Mouse (Mus musculus) olfactory bulb, adult 2 months (tissue): ENCODE measurements around the gene Kyat3. TPM values are rescaled to one million over a fixed set of nuclear protein-coding genes. Genes with fewer than 3 reads are reported as not detected.

ENCODE experiments used
- H3K27ac ChIP-seq: fragments of 200-500 bp; 2 replicates; pipeline ENCODE4 v1.5.1; 2012; ENCODE audit warnings: low read depth, low read length; ENCODE audit not compliant: insufficient read depth
- H3K4me1 ChIP-seq: fragments of 200-500 bp; 2 replicates; pipeline ENCODE4 v1.6.1; 2012; ENCODE audit warnings: low read length; ENCODE audit not compliant: control insufficient read depth, insufficient read depth
- H3K4me3 ChIP-seq: fragments of 200-500 bp; 2 replicates; pipeline ENCODE4 v1.5.1; 2012; ENCODE audit warnings: mild to moderate bottlenecking, low read depth, low read length, moderate library complexity; ENCODE audit not compliant: insufficient read depth
- CTCF ChIP-seq: fragments of 200-500 bp; IDR thresholded peaks from 2 replicates; pipeline ENCODE4 v1.5.1; 2012; ENCODE audit warnings: low read depth, mild to moderate bottlenecking, low read length, moderate library complexity; ENCODE audit not compliant: insufficient read depth
- POLR2A ChIP-seq: fragments of 200-500 bp; IDR thresholded peaks from 2 replicates; pipeline ENCODE4 v1.6.1; 2012; ENCODE audit warnings: mild to moderate bottlenecking, low read depth, low read length, moderate library complexity; ENCODE audit not compliant: insufficient read depth
- WGBS: fragments of 180-500 bp; shearing (Covaris S2); methylation state at CpG from one replicate; pipeline ENCODE4 v1.1.7; 2018; 5-methylcytosine and 5-hydroxymethylcytosine counted together
- polyA plus RNA-seq: library from polyadenylated mRNA; stranded (reverse); fragments of >200 nt; gene quantifications from 2 replicates; pipeline ENCODE4 v1.2.4, GENCODE M21; 2012; ENCODE audit warnings: low replicate concordance; ENCODE audit not compliant: missing spikeins, insufficient read depth, insufficient read length

Gene Kyat3
- polyA plus RNA-seq, 1 experiment: not detected

DNA sequence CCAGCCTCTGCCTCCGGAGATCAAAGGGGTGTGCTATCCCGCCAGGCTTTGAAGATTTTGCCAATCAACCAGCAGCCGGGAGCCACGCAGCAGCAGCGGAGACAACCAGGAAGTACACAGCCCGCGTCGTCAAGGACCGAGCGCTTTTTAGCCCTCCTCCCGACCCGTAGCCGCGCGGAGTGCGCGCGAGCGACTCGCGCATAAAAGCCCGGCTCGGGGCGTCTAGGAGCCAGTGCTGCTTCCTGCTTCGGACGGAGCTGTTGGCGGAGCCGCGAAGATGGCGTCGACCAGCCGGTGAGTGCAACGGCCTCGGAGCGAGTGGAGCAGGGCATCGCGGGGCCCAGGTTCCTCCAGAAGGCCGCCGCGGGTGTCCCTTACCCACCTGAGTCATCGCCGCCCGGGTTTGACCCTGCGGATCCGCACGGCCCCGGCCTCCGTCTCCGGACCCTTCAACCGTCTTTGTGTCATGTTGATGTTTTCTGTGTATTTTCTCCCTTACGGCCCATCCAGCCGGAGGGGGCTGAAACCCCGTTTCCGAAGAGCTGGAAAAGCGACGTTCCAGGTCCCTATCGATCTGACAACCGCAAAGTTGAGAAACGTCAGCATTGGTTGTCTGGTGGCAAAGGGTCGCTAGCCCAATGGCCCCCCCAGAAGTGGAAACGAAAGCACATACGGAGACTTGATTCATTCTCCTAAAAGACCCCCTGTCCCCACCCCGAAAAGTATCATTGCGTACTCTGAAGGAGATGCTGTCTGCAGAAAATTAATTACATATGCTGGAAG is 64.3 kb downstream of the Kyat3 start, which contains the start of gene Gtf2b:
Gtf2b (plus strand) TSS at position 51 of the 783 bp plus-strand sequence.
- Histone ChIP-seq H3K4me3 (peak within 1 kb of the TSS; percentile 81), H3K27ac (peak within 1 kb of the TSS; percentile 56), H3K4me1 (no peaks in the 10 kb centered on the region)
- WGBS: under 1% methylated on average over 64 of the region's 64 CpGs
- no peak for TF ChIP-seq CTCF
- TF ChIP-seq POLR2A: peak; percentile 95

DNA sequence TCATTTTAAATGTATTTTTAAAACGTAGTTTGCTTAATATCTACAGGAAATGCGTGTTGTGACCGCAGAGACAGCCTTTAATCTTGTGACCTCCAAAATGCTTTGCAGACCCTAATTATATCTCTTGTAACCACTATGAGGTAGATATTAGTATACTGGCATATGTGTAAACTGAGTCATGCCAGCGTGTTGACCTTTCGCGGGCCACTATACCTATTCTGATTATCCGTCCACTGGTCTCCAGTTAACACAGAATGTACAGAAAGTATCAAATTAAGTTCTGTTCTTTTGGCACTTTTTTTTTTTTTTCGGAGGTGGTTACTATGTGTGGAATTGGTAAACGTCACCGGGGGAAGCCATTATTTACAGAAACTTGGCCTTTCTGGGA is 64.9 kb downstream of the Kyat3 start:
- H3K4me1 ChIP-seq: no peaks in the 10 kb centered on the region
- peak overlapping the region; percentile 81 for H3K4me3 ChIP-seq
- TF ChIP-seq CTCF: no peak
- TF ChIP-seq POLR2A: no peak
- WGBS: 10% methylated on average over 10 of the region's 10 CpGs
- no peak overlapping the region for H3K27ac ChIP-seq

DNA sequence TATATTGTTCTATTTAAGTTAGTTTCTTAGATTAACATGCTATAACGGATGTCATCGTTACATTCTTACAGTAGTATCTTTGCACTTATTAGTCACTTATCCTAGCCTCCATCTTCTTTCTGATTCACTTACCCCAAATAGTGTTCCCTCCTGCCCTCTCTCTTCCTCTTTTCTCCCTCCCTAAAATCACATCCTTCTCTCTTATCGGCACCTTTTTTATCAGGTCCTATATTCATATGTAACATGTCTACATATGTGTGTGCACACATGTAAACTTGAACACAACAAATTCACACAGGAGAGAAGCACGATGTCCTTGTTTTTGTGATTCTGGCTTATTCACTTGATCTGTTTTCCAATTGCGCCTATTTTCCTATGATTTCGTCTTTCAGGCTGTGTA is 67.6 kb downstream of the Kyat3 start:
- no peak overlapping the region for H3K4me3 ChIP-seq
- H3K27ac ChIP-seq: no peak overlapping the region
- TF ChIP-seq CTCF (no peak), POLR2A (no peak)
- H3K4me1 ChIP-seq: no peaks in the 10 kb centered on the region
- WGBS: 95% methylated on average over 6 of the region's 6 CpGs

DNA sequence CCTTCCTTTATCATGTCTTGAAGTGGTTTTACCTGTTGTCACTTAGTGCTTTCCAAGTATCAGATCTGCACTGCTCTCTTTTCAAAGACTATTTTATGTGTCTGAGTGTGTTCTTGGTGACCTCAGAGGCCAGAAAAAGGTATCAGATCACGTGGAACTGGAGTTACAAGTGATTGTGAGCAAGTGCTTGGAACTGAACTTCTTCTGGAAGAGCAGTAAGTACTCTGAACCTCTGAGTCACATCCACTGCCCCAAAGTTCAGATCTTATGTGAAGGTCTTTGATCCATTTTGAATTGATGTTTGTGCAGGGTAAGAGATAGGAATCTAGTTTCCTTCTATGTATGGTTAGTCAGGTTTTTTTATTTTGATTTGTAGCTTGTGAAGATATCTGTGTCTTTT is 69.7 kb downstream of the Kyat3 start:
- H3K27ac ChIP-seq: no peak overlapping the region
- no peaks in the 10 kb centered on the region for H3K4me1 ChIP-seq
- H3K4me3 ChIP-seq: no peak overlapping the region
- no peak for TF ChIP-seq CTCF
- 59% methylated on average over 1 of the region's 1 CpGs for WGBS

DNA sequence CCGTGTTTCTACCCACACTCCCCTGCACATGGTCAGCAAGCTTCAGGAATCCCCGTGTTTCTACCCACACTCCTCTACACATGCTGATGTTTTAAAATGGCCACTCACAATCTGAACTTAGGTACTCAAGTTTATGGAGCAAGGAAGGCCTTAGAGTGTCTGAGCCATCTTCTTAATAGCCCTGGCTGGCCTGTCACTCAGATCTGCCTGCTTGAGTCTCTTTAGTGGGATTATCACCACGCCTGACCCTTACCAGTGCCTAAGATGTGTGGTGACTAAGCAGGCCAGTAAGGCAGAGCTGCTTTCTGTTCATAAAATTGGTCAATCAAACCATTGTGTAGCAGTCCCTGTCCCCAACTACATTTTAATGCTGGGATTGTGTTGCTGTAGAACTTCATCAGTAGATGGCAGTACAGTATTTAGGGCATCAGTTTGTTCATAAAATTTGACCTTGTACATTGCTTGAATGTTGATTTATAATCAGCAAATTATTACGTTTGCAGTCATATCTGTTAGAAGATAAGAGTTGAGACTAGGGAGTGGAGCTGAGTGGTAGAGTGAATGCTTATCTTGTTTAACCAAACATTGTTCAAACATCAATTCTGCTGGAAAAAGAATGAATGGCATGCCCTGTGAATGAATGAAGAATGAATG is 72.8 kb downstream of the Kyat3 start:
- no peak for TF ChIP-seq POLR2A
- TF ChIP-seq CTCF: no peak

DNA sequence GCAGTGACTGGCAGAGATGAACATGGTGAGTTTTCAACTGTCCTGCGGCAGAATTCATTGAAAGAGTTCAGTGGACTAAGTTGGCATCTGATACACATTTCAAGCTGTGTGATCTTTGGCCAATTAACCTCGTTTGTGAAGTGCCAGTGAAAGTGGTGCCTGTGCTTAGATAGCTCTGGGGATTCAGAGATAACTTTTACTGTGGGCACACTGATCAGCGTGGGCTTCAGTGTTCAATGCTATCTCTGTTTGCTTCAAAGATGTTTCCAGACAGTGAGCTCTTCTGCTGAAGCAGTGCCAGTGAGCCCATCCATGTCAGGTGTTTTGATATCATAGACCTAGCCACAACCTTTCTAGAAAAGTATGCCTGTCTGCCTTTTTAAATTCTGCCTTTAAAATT is 76.4 kb downstream of the Kyat3 start:
- H3K4me1 ChIP-seq: no peaks in the 10 kb centered on the region
- TF ChIP-seq POLR2A: no peak
- TF ChIP-seq CTCF: no peak
- no peak overlapping the region for H3K27ac ChIP-seq
- no peak overlapping the region for H3K4me3 ChIP-seq
- WGBS: 59% methylated on average over 3 of the region's 3 CpGs

More for the DNA sequence above, 72.8 kb downstream of the Kyat3 start:
- H3K4me3 ChIP-seq: no peak overlapping the region
- 81% methylated on average over 4 of the region's 4 CpGs for WGBS
- no peak overlapping the region for H3K27ac ChIP-seq
- no peaks in the 10 kb centered on the region for H3K4me1 ChIP-seq

DNA sequence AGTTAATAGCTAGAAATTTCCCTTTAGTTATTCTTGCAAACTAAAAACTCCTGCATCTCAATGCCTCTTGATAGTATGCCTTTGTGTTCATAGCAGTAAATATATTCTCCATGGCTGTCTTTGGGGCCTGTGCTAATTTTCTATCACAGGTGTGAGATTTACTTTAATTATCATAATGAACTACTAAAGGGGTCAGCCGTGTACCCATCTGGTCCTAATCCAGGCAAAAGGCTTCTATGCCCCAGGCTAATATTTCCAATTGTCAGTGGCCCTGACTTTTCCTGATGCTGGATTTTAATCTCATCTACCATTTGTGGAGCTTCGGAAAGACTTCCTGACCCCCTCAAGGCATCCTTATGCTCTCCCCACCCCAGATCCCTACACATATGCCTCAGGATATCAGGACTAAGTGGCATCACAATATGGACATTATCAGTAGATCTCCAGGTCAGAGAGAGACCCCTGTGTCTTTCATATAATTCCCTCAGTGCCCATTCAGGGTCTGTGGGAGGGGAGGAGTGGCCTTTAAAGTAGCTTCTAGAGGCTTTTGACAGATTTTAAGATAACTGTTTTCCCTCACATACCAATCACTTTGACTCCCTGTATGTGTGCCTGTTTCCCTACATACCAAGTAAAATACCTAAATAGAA is 85.7 kb downstream of the Kyat3 start:
- H3K27ac ChIP-seq: no peak overlapping the region
- no peaks in the 10 kb centered on the region for H3K4me1 ChIP-seq
- TF ChIP-seq CTCF (no peak), POLR2A (no peak)
- WGBS: 74% methylated on average over 2 of the region's 2 CpGs
- H3K4me3 ChIP-seq: no peak overlapping the region

DNA sequence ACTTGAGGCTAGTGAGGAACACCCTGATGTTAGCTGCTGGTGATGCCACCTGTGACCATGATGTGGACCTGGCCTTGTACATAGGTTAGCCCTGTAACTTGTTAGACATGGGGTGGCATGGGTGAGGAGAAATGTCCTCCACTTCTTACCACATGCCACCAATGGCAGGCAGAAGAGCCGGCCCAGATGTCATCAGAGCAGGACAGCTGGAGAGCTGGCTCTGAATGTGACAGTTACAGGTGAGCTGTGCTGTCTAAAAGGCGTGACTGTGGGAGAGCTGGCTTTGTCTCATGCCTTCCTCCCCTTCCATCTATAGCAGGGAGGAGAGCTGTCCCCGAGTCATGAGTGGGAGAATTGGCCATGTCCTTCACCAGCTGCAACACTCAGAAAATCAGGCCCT is 94.7 kb downstream of the Kyat3 start:
- no peak overlapping the region for H3K27ac ChIP-seq
- no peaks in the 10 kb centered on the region for H3K4me1 ChIP-seq
- no peak for TF ChIP-seq CTCF
- TF ChIP-seq POLR2A: no peak
- WGBS: 93% methylated on average over 3 of the region's 3 CpGs
- no peak overlapping the region for H3K4me3 ChIP-seq

Other genes with a start within 250 kb of the Kyat3 start
- not detected in 2 replicates for gene Gbp5, start 207.1 kb upstream of the Kyat3 start, polyA plus RNA-seq
- not detected in 2 replicates for gene Gbp7, start 170.7 kb upstream of the Kyat3 start, polyA plus RNA-seq
- gene Gbp3, start 141.0 kb upstream of the Kyat3 start, polyA plus RNA-seq: not detected in 2 replicates
- not detected in 2 replicates for gene Gbp2b, start 106.2 kb upstream of the Kyat3 start, polyA plus RNA-seq
- gene Gbp2, start 80.4 kb upstream of the Kyat3 start, polyA plus RNA-seq: not detected in 2 replicates
- gene Gtf2b, start 64.0 kb downstream of the Kyat3 start, polyA plus RNA-seq: not detected in 2 replicates
- gene Pkn2, start 181.0 kb downstream of the Kyat3 start, polyA plus RNA-seq: not detected in 2 replicates